Mouse (Mus musculus) kidney, embryonic 14.5 days (tissue): Measurements from ENCODE around the gene Rnf217. TPM values are rescaled to one million over a fixed set of nuclear protein-coding genes. Genes with fewer than 3 reads are reported as not detected.

Experiments
- ATAC-seq: fragments of 200-750 bp; cut with Nextera tagmentation; 2 replicates; pipeline ENCODE4 v1.8.0; 2017; ENCODE audit warnings: moderate number of reproducible peaks, mild to moderate bottlenecking, moderate TSS enrichment, moderate library complexity; ENCODE audit not compliant: low FRiP score, low TSS enrichment
- H3K27ac ChIP-seq: fragments of 300-500 bp; sonication (generic); 2 replicates; pipeline ENCODE4 v1.5.1; 2014; ENCODE audit warnings: low read depth, mild to moderate bottlenecking, low read length, moderate library complexity, mixed read lengths
- H3K27me3 ChIP-seq: fragments of 300-500 bp; sonication (generic); 2 replicates; pipeline ENCODE4 v1.6.1; 2014; ENCODE audit warnings: mild to moderate bottlenecking, low read length; ENCODE audit not compliant: control insufficient read depth, insufficient read depth
- H3K36me3 ChIP-seq: fragments of 300-500 bp; sonication (generic); 2 replicates; pipeline ENCODE4 v1.6.1; 2014; ENCODE audit warnings: low read length, mixed read lengths; ENCODE audit not compliant: control insufficient read depth, insufficient read depth
- H3K4me1 ChIP-seq: fragments of 300-500 bp; sonication (generic); 2 replicates; pipeline ENCODE4 v1.6.1; 2014; ENCODE audit warnings: low read length, mixed read lengths; ENCODE audit not compliant: control insufficient read depth, insufficient read depth
- H3K4me2 ChIP-seq: fragments of 300-500 bp; sonication (generic); replicated peaks from 2 replicates; pipeline ENCODE4 v1.6.1; 2014; ENCODE audit warnings: low read depth, mild to moderate bottlenecking, low read length
- H3K4me3 ChIP-seq: fragments of 300-500 bp; sonication (generic); 2 replicates; pipeline ENCODE4 v1.5.1; 2014; ENCODE audit warnings: mild to moderate bottlenecking, low read length
- H3K9ac ChIP-seq: fragments of 300-500 bp; sonication (generic); 2 replicates; pipeline ENCODE4 v1.6.1; 2014; ENCODE audit warnings: low read depth, mild to moderate bottlenecking, low read length, moderate library complexity
- H3K9me3 ChIP-seq: fragments of 300-500 bp; sonication (generic); 2 replicates; pipeline ENCODE4 v1.6.1; 2016; ENCODE audit warnings: low read length; ENCODE audit not compliant: control insufficient read depth
- WGBS: fragments of 180-500 bp; shearing (Covaris S2); extraction: QIAGEN DNeasy Blood & Tissue Kit; methylation state at CpG from one replicate; pipeline ENCODE4 v1.1.7; 2014; 5-methylcytosine and 5-hydroxymethylcytosine counted together
- polyA plus RNA-seq: library from polyadenylated mRNA; unstranded; fragments of >200 nt; fragmentation: Nextera tagmentation; extraction: Ambion mirVana; gene quantifications from 2 replicates; pipeline ENCODE4 v1.2.1, GENCODE M21; 2014

Rnf217 gene
- polyA plus RNA-seq, 1 experiment from 2014 or later: 2.5 TPM

- Histone ChIP-seq H3K4me1 (no peaks in the 10 kb centered on the region), H3K27ac (no peak overlapping the region), H3K4me2 (no peak overlapping the region), H3K4me3 (no peak overlapping the region), H3K36me3 (no peaks in the 10 kb centered on the region), H3K9ac (no peak overlapping the region), H3K9me3 (no peaks in the 10 kb centered on the region), H3K27me3 (no peaks in the 10 kb centered on the region)
- ATAC-seq: no peak
- 89% methylated on average over 6 of the region's 6 CpGs for WGBS
Observed at GRCm38 (mm10) chr10:31544149-31544942, 64.6 kb downstream of the Rnf217 start.

DNA sequence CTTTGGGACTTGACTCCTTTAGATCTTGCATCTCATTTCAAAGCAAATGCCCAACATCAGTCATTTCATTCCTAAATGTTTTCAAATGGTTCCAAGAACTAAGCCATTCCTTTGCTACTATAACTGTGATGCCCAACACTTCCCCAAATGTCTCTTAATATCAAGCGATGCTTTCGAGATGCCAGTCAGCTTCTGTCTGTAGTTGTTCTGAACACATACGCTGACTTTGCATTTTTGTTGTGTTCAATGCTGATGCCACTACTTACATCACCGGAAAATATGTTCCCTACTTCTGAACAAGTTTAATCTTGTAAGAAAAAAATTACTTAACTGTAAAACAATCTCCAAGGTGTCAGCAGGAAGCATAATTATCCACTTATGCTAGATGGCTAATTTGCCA, 68.5 kb downstream of the Rnf217 start:
- no peak overlapping the region for H3K9ac ChIP-seq
- no peaks in the 10 kb centered on the region for H3K4me1 ChIP-seq
- no peak overlapping the region for H3K4me3 ChIP-seq
- no peaks in the 10 kb centered on the region for H3K27me3 ChIP-seq
- no peak overlapping the region for H3K27ac ChIP-seq
- H3K4me2 ChIP-seq: no peak overlapping the region
- no peaks in the 10 kb centered on the region for H3K36me3 ChIP-seq
- no peaks in the 10 kb centered on the region for H3K9me3 ChIP-seq
- ATAC-seq: no peak
- WGBS: 93% methylated on average over 4 of the region's 4 CpGs

- Histone ChIP-seq H3K27me3 (no peaks in the 10 kb centered on the region), H3K36me3 (no peaks in the 10 kb centered on the region), H3K4me1 (no peaks in the 10 kb centered on the region), H3K4me2 (no peak overlapping the region), H3K9ac (no peak overlapping the region), H3K27ac (no peak overlapping the region), H3K9me3 (no peaks in the 10 kb centered on the region), H3K4me3 (no peak overlapping the region)
- WGBS: 85% methylated on average over 2 of the region's 2 CpGs
- no peak for ATAC-seq
Observed at GRCm38 (mm10) chr10:31539351-31539750, 69.6 kb downstream of the Rnf217 start.

DNA sequence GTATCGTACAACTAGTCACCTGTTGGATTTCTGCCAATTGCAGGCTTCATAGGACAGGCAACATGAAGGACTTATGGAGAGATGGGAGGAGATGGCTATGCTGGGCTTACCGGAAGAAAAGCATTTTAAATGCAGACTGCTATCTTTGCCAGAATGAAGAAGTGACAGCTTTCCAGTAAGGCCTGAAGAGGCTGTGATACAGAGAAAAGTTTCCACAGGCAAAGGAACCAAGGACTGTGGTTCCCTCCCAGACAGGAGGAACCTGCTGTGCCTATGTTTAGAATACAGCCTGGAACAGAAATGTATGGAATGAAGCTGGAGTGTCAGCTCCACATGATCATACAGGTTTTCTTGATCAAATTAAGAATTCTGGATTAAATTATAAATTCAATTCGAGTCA, 70.3 kb downstream of the Rnf217 start:
- Histone ChIP-seq H3K27me3 (no peaks in the 10 kb centered on the region), H3K9ac (no peak overlapping the region), H3K36me3 (no peaks in the 10 kb centered on the region), H3K4me2 (no peak overlapping the region), H3K4me3 (no peak overlapping the region), H3K9me3 (no peaks in the 10 kb centered on the region), H3K27ac (no peak overlapping the region), H3K4me1 (no peaks in the 10 kb centered on the region)
- no peak for ATAC-seq
- WGBS: 81% methylated on average over 3 of the region's 3 CpGs

DNA sequence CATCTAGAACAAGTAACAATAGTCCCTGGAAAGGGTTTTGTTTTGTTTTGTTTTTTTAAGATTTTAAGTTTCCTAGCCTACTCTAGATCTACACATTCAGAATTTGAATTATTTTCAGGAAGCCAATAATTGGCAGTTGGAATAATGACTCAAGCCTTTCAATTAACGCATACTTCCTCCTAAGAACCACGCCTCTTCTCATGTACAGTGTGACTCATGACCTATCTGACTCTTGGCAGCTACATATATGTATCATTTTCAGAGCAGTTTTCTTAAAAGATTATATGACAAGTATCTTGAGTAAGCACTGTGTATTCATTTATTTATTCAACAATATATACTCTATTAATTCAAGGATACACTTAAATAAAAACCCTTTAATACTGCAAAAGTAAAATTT, 70.7 kb downstream of the Rnf217 start:
- 92% methylated on average over 2 of the region's 2 CpGs for WGBS
- Histone ChIP-seq H3K4me1 (no peaks in the 10 kb centered on the region), H3K9me3 (no peaks in the 10 kb centered on the region), H3K27ac (no peak overlapping the region), H3K27me3 (no peaks in the 10 kb centered on the region), H3K4me2 (no peak overlapping the region), H3K9ac (no peak overlapping the region), H3K36me3 (no peaks in the 10 kb centered on the region), H3K4me3 (no peak overlapping the region)
- no peak for ATAC-seq

GRCm38 (mm10) chr10:31537213-31537612, 71.8 kb downstream of the Rnf217 start:
- H3K27ac ChIP-seq: no peak overlapping the region
- H3K4me2 ChIP-seq: no peak overlapping the region
- H3K4me1 ChIP-seq: no peaks in the 10 kb centered on the region
- H3K36me3 ChIP-seq: no peaks in the 10 kb centered on the region
- no peaks in the 10 kb centered on the region for H3K9me3 ChIP-seq
- WGBS: 83% methylated on average over 3 of the region's 3 CpGs
- no peak overlapping the region for H3K4me3 ChIP-seq
- H3K9ac ChIP-seq: no peak overlapping the region
- ATAC-seq: no peak
- H3K27me3 ChIP-seq: no peaks in the 10 kb centered on the region

GRCm38 (mm10) chr10:31535046-31535445, 73.9 kb downstream of the Rnf217 start:
- Histone ChIP-seq H3K4me3 (no peak overlapping the region), H3K4me1 (no peaks in the 10 kb centered on the region), H3K27ac (no peak overlapping the region), H3K9me3 (no peaks in the 10 kb centered on the region), H3K27me3 (no peaks in the 10 kb centered on the region), H3K36me3 (no peaks in the 10 kb centered on the region), H3K9ac (no peak overlapping the region), H3K4me2 (no peak overlapping the region)
- ATAC-seq: no peak
- 90% methylated on average over 2 of the region's 2 CpGs for WGBS

- no peaks in the 10 kb centered on the region for H3K9me3 ChIP-seq
- H3K4me1 ChIP-seq: no peaks in the 10 kb centered on the region
- no peak overlapping the region for H3K4me3 ChIP-seq
- H3K36me3 ChIP-seq: no peaks in the 10 kb centered on the region
- no peak for ATAC-seq
- no peak overlapping the region for H3K27ac ChIP-seq
- H3K27me3 ChIP-seq: no peaks in the 10 kb centered on the region
- H3K4me2 ChIP-seq: no peak overlapping the region
- 89% methylated on average over 6 of the region's 6 CpGs for WGBS
- H3K9ac ChIP-seq: no peak overlapping the region
Observed at GRCm38 (mm10) chr10:31533270-31533826, 75.6 kb downstream of the Rnf217 start.

GRCm38 (mm10) chr10:31532782-31533181, 76.2 kb downstream of the Rnf217 start:
- no peaks in the 10 kb centered on the region for H3K36me3 ChIP-seq
- no peaks in the 10 kb centered on the region for H3K27me3 ChIP-seq
- ATAC-seq: no peak
- H3K9ac ChIP-seq: no peak overlapping the region
- 90% methylated on average over 2 of the region's 2 CpGs for WGBS
- H3K4me2 ChIP-seq: no peak overlapping the region
- H3K4me3 ChIP-seq: no peak overlapping the region
- no peaks in the 10 kb centered on the region for H3K4me1 ChIP-seq
- no peaks in the 10 kb centered on the region for H3K9me3 ChIP-seq
- H3K27ac ChIP-seq: no peak overlapping the region
